Mouse (Mus musculus) E14TG2a.4 (cell line): ENCODE measurements around the gene Dtymk.

ENCODE experiments used
- CTCF ChIP-seq: conservative IDR thresholded peaks from 2 replicates; pipeline ENCODE4 v1.5.1; 2014; ENCODE audit warnings: low read length
- NANOG ChIP-seq: IDR thresholded peaks from 2 replicates; pipeline ENCODE4 v1.6.1; 2014; ENCODE audit warnings: borderline replicate concordance, low read length, mixed read lengths

GRCm38 (mm10) chr1:93803556-93804507 lies 2.1 kb upstream of the Dtymk start, which contains the start of gene Ing5:
- TF ChIP-seq CTCF (0 out of 2 replicates have a peak, but pooled peaks have one; percentile 23), NANOG (no peak)
